Mouse (Mus musculus) left cerebral cortex, adult 18-20 months (tissue): ENCODE results near the gene Abcc5. TPM values are rescaled to one million over a fixed set of nuclear protein-coding genes. Genes with fewer than 3 reads are reported as not detected.
"Not testable (repeated sequence)": the region's sequence is repeated elsewhere in the genome, so short reads cannot be mapped to it uniquely, and the experiment has no call there.

Experiments used
- DNase-seq, 2 experiments: peaks; one replicate each; pipeline ENCODE4 v3.0.0; 2021 to 2022; ENCODE audit warnings: low spot score in 2 of 2, mixed read lengths in 1 of 2
- long read RNA-seq, 2 experiments: library from polyadenylated mRNA; stranded (forward); transcript quantifications; one replicate each; pipeline ENCODE4 v2.0.0; 2021
- total RNA-seq, 2 experiments: library from RNA; stranded (reverse); gene quantifications; 2 replicates each; pipeline ENCODE4 v1.2.3; 2021

Gene Abcc5
- 100 to 1,000 TPM; 208 to 216 TPM for total RNA-seq
- long read RNA-seq, experiment 1, full-length matches to known transcripts, result 31 of 87 reads
- long read RNA-seq, experiment 1, partial matches to known transcripts, result 24 of 87 reads
- long read RNA-seq, experiment 1, other reads (novel, unspliced or antisense), result 32 of 87 reads
- long read RNA-seq, experiment 2, full-length matches to known transcripts, result 24 of 57 reads
- long read RNA-seq, experiment 2, partial matches to known transcripts, result 18 of 57 reads
- long read RNA-seq, experiment 2, other reads (novel, unspliced or antisense), result 15 of 57 reads

DNA sequence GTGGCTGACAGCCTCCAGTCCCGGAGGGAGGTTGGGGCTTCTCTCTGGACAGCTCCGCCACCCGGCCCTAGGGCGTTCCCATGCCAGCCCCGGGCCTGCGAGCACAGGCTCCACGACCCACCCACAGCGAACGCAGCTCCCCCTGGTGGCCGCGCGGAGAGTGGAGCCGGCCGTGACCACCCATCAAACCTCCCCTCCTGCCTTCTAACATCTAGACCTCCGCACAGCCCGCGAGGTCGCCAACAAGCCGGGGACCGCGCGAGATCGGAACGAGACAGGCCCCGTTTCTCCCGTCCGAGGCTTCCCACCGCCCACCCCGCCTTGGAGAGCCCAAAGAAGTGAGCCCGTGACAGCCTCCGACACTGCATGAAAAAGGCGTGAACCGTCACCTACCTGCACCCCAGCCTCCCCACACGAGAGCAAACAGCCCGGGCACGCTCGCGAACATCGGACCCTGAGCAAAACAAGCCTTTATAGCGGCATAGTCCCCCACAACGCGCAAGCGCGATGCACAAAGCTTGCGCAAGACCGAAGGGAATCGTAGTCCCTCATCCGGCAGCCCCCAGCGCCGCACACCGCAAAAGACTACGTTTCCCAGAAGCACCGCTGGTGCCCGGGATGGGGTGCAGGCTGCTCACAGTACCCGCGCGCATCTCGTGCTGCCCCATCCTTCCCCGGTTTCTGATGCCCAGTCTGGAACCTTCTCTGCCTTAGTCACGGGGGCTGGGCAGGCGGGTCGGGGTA lies at the start of gene Abcc5:
Abcc5 (minus strand) TSS at position 540 of the 744 bp plus-strand sequence.
- peak; percentile 92 to 96 for DNase-seq

GRCm38 (mm10) chr16:20475335-20475734 lies 49.1 kb upstream of the Abcc5 start:
- no peak for DNase-seq

GRCm38 (mm10) chr16:20474786-20475185 lies 48.6 kb upstream of the Abcc5 start:
- no peak for DNase-seq

- DNase-seq, result no peak
These were observed 48.0 kb upstream of the Abcc5 start for GRCm38 (mm10) chr16:20474211-20474610.

GRCm38 (mm10) chr16:20473748-20474147 lies 47.6 kb upstream of the Abcc5 start:
- no peak for DNase-seq

DNA sequence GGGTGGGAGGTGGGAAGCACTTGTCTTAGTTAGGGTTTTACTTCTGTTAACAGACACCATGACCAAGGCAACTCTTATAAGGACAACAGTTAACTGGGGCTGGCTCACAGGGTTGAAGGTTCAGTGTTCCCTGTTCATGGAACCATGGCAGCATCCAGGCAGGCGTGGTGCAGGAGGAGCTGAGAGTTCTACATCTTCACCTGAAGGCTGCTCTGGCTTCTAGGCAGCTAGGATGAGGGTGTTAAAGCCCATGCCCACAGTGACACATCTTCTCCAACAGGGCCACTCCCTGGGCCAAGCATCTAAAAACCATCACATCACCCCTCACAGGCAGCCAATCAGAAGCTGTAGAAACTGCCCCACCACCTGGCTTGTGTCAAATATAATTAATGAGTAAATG lies 45.5 kb upstream of the Abcc5 start:
- DNase-seq, result no peak

- DNase-seq, result no peak
These were observed 44.8 kb upstream of the Abcc5 start for GRCm38 (mm10) chr16:20470981-20471380.

GRCm38 (mm10) chr16:20464725-20465124 lies 38.5 kb upstream of the Abcc5 start:
- no peak for DNase-seq

DNA sequence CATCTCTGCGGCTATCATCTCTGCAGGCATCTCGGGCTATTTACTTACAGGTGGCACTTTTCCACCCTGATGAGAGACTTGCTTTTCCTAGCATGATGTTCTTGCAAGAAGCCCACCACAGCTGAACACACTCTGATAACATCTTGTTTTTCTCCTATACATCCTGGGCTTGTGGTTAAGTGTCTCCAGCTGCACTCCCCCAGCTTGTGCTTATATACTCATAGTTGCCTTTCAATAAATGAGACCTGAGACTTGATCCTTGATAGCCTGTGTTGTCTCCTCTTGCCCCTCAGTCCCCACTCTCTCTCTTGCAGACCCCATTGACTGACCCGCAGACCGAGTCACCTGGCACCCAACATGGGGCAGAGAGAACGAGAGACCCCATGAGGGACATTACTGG lies 32.5 kb upstream of the Abcc5 start:
- not testable (repeated sequence) for DNase-seq

DNA sequence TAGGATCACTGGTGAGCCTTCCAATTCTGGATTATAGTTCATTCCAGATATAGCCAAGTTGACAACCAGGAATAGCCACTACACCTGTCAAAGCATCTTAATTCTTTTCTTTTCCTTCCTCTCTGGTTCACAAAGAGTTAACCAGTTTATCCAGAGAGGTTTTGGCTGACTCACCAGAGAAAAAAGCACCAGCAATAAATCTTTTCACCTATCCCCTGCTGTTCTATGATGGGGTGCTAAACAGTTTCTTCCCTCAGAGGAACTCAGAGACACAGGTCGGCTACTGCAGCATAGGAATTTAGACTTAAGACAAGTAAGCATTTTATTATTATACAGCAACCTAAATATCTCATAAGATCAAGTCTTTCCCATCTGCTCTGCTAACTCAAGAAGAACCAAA lies 29.9 kb upstream of the Abcc5 start:
- DNase-seq, result no peak

GRCm38 (mm10) chr16:20454155-20454654 lies 28.0 kb upstream of the Abcc5 start:
- DNase-seq, result no peak

DNA sequence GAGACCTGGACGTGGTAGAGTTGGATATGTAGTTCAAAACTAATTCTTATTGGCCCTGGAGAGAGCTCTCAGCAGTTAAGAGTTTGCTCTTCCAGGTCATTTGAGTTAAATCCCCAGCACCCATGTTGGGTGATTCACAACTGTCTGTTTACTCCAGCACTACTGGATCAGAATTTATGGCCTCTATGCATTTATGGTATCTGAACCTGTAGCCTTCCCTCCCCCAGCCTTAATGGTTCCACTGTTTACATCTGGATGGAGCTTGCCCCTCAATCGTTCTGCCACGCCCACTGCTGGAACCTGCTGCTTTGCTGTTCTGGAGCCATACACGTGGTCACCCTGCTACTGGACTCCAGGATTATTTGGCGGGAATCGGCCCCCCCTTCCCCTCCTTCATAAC lies 25.6 kb upstream of the Abcc5 start:
- DNase-seq, result no peak

- no peak for DNase-seq
These were observed 19.7 kb upstream of the Abcc5 start for GRCm38 (mm10) chr16:20445871-20446270.

DNA sequence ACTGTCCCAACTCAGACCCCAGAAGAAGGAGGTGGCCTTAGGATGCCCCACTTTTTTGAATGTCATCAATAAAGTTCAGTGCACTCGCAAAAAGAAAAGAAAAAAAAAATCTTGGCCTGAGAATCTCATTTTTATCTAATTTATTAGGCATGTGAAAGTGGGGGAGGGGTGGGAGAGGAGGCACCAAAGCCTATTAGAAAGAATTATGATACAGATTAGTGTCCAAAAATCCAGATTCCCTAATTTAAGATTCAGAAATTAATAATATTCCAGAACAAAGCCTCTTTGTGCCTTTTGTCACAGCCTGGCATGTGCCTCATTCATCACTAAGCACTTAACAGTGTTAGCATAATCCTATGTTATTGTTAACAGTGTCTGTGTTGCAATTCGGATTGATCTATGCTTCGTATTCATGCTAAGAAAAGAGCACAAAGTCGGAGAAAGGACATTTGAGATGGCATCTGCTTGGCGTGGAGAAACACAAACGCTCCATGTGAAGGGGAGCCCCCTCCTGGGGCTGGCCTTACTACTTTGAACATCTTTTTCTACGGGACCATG lies 18.7 kb upstream of the Abcc5 start:
- DNase-seq, result no peak

- DNase-seq, result no peak
These were observed 16.7 kb upstream of the Abcc5 start for GRCm38 (mm10) chr16:20442871-20443270.

GRCm38 (mm10) chr16:20438673-20439415 lies 12.7 kb upstream of the Abcc5 start:
- DNase-seq, result no peak

- not testable (repeated sequence) for DNase-seq
These were observed 11.9 kb upstream of the Abcc5 start for GRCm38 (mm10) chr16:20438046-20438445.

- DNase-seq, result no peak
These were observed 10.1 kb upstream of the Abcc5 start for GRCm38 (mm10) chr16:20436281-20436680.

DNA sequence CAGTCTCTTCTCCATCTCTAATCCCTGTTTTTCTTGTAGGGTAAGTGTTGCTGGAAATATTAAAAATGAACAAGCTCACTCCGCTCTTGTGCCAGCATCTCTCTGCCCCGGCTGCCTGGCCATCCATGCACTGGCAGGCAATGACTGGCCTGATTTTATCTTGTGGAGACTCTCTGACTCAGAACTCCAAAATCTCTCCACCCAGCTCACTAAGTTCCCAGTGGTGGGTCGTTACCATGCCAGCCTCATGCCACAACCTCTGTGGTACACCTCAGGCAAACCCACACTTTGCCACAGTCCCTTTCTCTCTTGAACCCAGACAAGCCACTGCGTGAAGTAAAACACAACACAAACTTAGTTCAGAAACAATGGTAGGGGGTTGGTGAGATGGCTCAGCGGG lies 3.1 kb upstream of the Abcc5 start:
- no peak for DNase-seq

GRCm38 (mm10) chr16:20427566-20427965 lies 1.4 kb upstream of the Abcc5 start:
- no peak for DNase-seq
